ENCODE assay signal across 9 mouse cellular contexts in genomic region chr5:113855117-113855516, GRCm38 (mm10). TPM values are rescaled to one million over a fixed set of nuclear protein-coding genes. Genes with fewer than 3 reads are reported as not detected.
DNase-seq lines count a peak whose midpoint lies in the region; ATAC-seq and TF ChIP-seq lines count a peak whose summit lies in the region.
"Had no signal": no experiment of that assay in that cellular context is flagged by ENCODE, and none has a peak within 500 bp of the region (broad histone marks: within the 10 kb centered on the region; RNA-seq: fewer than 3 reads in every experiment).

No protein-coding gene starts in this region.

- H3K4me2 ChIP-seq in intestine, embryonic 14.5 days (ENCODE audit: low read length) = no peak overlapping the region
- no peak overlapping the region for H3K4me2 ChIP-seq in intestine, postnatal 0 days (replicated peaks; ENCODE audit: low read depth)
- peak overlapping the region; percentile 15; the same call in 1 of the 2 replicates for H3K4me2 ChIP-seq in forebrain, embryonic 13.5 days
- no peak overlapping the region for H3K4me2 ChIP-seq in hindbrain, embryonic 15.5 days
- H3K4me2 ChIP-seq in neural tube, embryonic 15.5 days = no peak overlapping the region
- H3K4me2 ChIP-seq: limb, embryonic 12.5 days had no signal

- no peak for ATAC-seq in intestine, embryonic 14.5 days (replicated peaks; ENCODE audit: low FRiP score, low TSS enrichment, low read depth)
- ATAC-seq in intestine, postnatal 0 days = no peak
- ATAC-seq in forebrain, embryonic 13.5 days = 0 out of 2 replicates have a peak, but pooled peaks have one; percentile 14
- no peak for ATAC-seq in hindbrain, embryonic 15.5 days (ENCODE audit: low FRiP score, low read depth)
- ATAC-seq in neural tube, embryonic 15.5 days (ENCODE audit: low FRiP score) = no peak

- H3K27me3 ChIP-seq in intestine, embryonic 14.5 days (replicated peaks; ENCODE audit: control insufficient read depth, insufficient read depth, low read length) = no peaks in the 10 kb centered on the region
- H3K27me3 ChIP-seq in intestine, postnatal 0 days (replicated peaks; ENCODE audit: control insufficient read depth, insufficient read depth, low read length) = no peaks in the 10 kb centered on the region
- no peaks in the 10 kb centered on the region for H3K27me3 ChIP-seq in forebrain, embryonic 13.5 days
- H3K27me3 ChIP-seq in hindbrain, embryonic 15.5 days = no peaks in the 10 kb centered on the region
- no peaks in the 10 kb centered on the region for H3K27me3 ChIP-seq in neural tube, embryonic 15.5 days (replicated peaks)
- H3K27me3 ChIP-seq: limb, embryonic 12.5 days had no signal

- TF ChIP-seq CTCF in intestine, postnatal 0 days (IDR thresholded peaks at IDR 0.05; ENCODE audit: low read depth) = no peak

- H3K27ac ChIP-seq in intestine, embryonic 14.5 days (ENCODE audit: low read depth) = 0 out of 2 replicates have a peak overlapping the region, but pooled peaks have one; percentile 1
- no peak overlapping the region; the same call in 1 of the 2 replicates for H3K27ac ChIP-seq in intestine, postnatal 0 days (ENCODE audit: low read depth, low read length)
- H3K27ac ChIP-seq in forebrain, embryonic 13.5 days = peak overlapping the region; percentile 89
- H3K27ac ChIP-seq in hindbrain, embryonic 15.5 days (replicated peaks) = peak overlapping the region; percentile 66
- peak overlapping the region; percentile 56; the same call in 1 of the 2 replicates for H3K27ac ChIP-seq in neural tube, embryonic 15.5 days (replicated peaks)
- H3K27ac ChIP-seq: limb, embryonic 12.5 days had no signal

- H3K4me3 ChIP-seq in intestine, embryonic 14.5 days (ENCODE audit: low read depth, low read length) = no peak overlapping the region
- H3K4me3 ChIP-seq in intestine, postnatal 0 days (ENCODE audit: low read depth, low read length) = no peak overlapping the region
- H3K4me3 ChIP-seq in forebrain, embryonic 13.5 days = no peak overlapping the region
- no peak overlapping the region for H3K4me3 ChIP-seq in hindbrain, embryonic 15.5 days
- H3K4me3 ChIP-seq in neural tube, embryonic 15.5 days (replicated peaks) = no peak overlapping the region
- H3K4me3 ChIP-seq: limb, embryonic 12.5 days had no signal

- DNase-seq in intestine, embryonic 14.5 days (ENCODE audit: low spot score) = no peak
- no peak for DNase-seq in right cerebral cortex, postnatal 10 days (ENCODE audit: low spot score in 2 of 2)
- no peak for DNase-seq in retina, embryonic 14.5 days (ENCODE audit: low spot score)
- no peak for DNase-seq in layer of hippocampus, adult 18-20 months (ENCODE audit: low spot score in 2 of 2)

- H3K36me3 ChIP-seq in intestine, embryonic 14.5 days (ENCODE audit: control insufficient read depth, insufficient read depth, low read length) = peaks cover 36% of the 10 kb centered on the region
- peaks cover 31% of the 10 kb centered on the region for H3K36me3 ChIP-seq in intestine, postnatal 0 days (ENCODE audit: control insufficient read depth, insufficient read depth)
- H3K36me3 ChIP-seq in forebrain, embryonic 13.5 days (ENCODE audit: poor library complexity, severe bottlenecking) = peaks cover 27% of the 10 kb centered on the region
- peaks cover 13% of the 10 kb centered on the region for H3K36me3 ChIP-seq in hindbrain, embryonic 15.5 days
- peaks cover 17% of the 10 kb centered on the region for H3K36me3 ChIP-seq in neural tube, embryonic 15.5 days

- no peak overlapping the region for H3K9ac ChIP-seq in intestine, embryonic 14.5 days (ENCODE audit: low read length)
- no peak overlapping the region for H3K9ac ChIP-seq in intestine, postnatal 0 days (ENCODE audit: low read depth, low read length)
- H3K9ac ChIP-seq in forebrain, embryonic 13.5 days = peak overlapping the region; percentile 48; the same call in 1 of the 2 replicates
- no peak overlapping the region for H3K9ac ChIP-seq in hindbrain, embryonic 15.5 days
- no peak overlapping the region for H3K9ac ChIP-seq in neural tube, embryonic 15.5 days (replicated peaks)

- H3K9me3 ChIP-seq in intestine, embryonic 14.5 days (ENCODE audit: control insufficient read depth, low read length) = no peaks in the 10 kb centered on the region
- no peaks in the 10 kb centered on the region for H3K9me3 ChIP-seq in intestine, postnatal 0 days (ENCODE audit: control insufficient read depth)
- H3K9me3 ChIP-seq in forebrain, embryonic 13.5 days (replicated peaks) = no peaks in the 10 kb centered on the region
- no peaks in the 10 kb centered on the region for H3K9me3 ChIP-seq in hindbrain, embryonic 15.5 days
- H3K9me3 ChIP-seq in neural tube, embryonic 15.5 days (replicated peaks) = no peaks in the 10 kb centered on the region
- H3K9me3 ChIP-seq: limb, embryonic 12.5 days had no signal

- peaks cover 13% of the 10 kb centered on the region for H3K4me1 ChIP-seq in intestine, embryonic 14.5 days (replicated peaks; ENCODE audit: control insufficient read depth, insufficient read depth, low read length)
- no peaks in the 10 kb centered on the region for H3K4me1 ChIP-seq in intestine, postnatal 0 days (replicated peaks; ENCODE audit: control insufficient read depth, insufficient read depth, low read length)
- peaks cover 62% of the 10 kb centered on the region for H3K4me1 ChIP-seq in forebrain, embryonic 13.5 days
- H3K4me1 ChIP-seq in hindbrain, embryonic 15.5 days (replicated peaks) = peaks cover 48% of the 10 kb centered on the region
- peaks cover 50% of the 10 kb centered on the region for H3K4me1 ChIP-seq in neural tube, embryonic 15.5 days

- WGBS in intestine, embryonic 14.5 days = 93% methylated on average over 10 of the region's 10 CpGs
- WGBS in intestine, postnatal 0 days = 89% methylated on average over 10 of the region's 10 CpGs
- WGBS in forebrain, embryonic 13.5 days = 85% methylated on average over 10 of the region's 10 CpGs
- WGBS in hindbrain, embryonic 15.5 days = 87% methylated on average over 10 of the region's 10 CpGs
- 88% methylated on average over 10 of the region's 10 CpGs for WGBS in neural tube, embryonic 15.5 days

RNA-seq across cellular contexts. Expression of gene Selplg, which starts 22.7 kb away (rescaled TPM):
- 4.0 and 4.7 TPM in 2 replicates for polyA plus RNA-seq in intestine, embryonic 14.5 days (2014; fragmentation: Nextera tagmentation; extraction: Ambion mirVana)
- 2.9 and 3.2 TPM in 2 replicates for polyA plus RNA-seq in intestine, postnatal 0 days (2015; fragmentation: Nextera tagmentation; extraction: Ambion mirVana)
- 0.40 and 0.62 TPM in 2 replicates for polyA plus RNA-seq in forebrain, embryonic 13.5 days (2015; fragmentation: Nextera tagmentation; extraction: Ambion mirVana)
- 2.1 and 3.0 TPM in 2 replicates for polyA plus RNA-seq in hindbrain, embryonic 15.5 days (2015; fragmentation: Nextera tagmentation; extraction: Ambion mirVana)
- polyA plus RNA-seq in neural tube, embryonic 15.5 days (2015; fragmentation: Nextera tagmentation; extraction: Ambion mirVana) = 2.3 and 27.7 TPM in 2 replicates
- total RNA-seq in layer of hippocampus, adult 18-20 months (2021) = 10 to 100 TPM; 34.7 to 38.4 TPM

RNA-seq across cellular contexts. Expression of gene Coro1c, which starts 53.4 kb away (rescaled TPM):
- polyA plus RNA-seq in intestine, embryonic 14.5 days (2014; fragmentation: Nextera tagmentation; extraction: Ambion mirVana) = 185 and 200 TPM in 2 replicates
- 116 and 127 TPM in 2 replicates for polyA plus RNA-seq in intestine, postnatal 0 days (2015; fragmentation: Nextera tagmentation; extraction: Ambion mirVana)
- polyA plus RNA-seq in forebrain, embryonic 13.5 days (2015; fragmentation: Nextera tagmentation; extraction: Ambion mirVana) = 235 and 246 TPM in 2 replicates
- 175 and 182 TPM in 2 replicates for polyA plus RNA-seq in hindbrain, embryonic 15.5 days (2015; fragmentation: Nextera tagmentation; extraction: Ambion mirVana)
- polyA plus RNA-seq in neural tube, embryonic 15.5 days (2015; fragmentation: Nextera tagmentation; extraction: Ambion mirVana) = 160 and 162 TPM in 2 replicates
- 10 to 100 TPM; 88.6 to 88.7 TPM for total RNA-seq in layer of hippocampus, adult 18-20 months (2021)

RNA-seq across cellular contexts. Expression of gene Tmem119, which starts 54.8 kb away (rescaled TPM):
- 41.9 and 46.1 TPM in 2 replicates for polyA plus RNA-seq in intestine, embryonic 14.5 days (2014; fragmentation: Nextera tagmentation; extraction: Ambion mirVana)
- 21.1 and 23.0 TPM in 2 replicates for polyA plus RNA-seq in intestine, postnatal 0 days (2015; fragmentation: Nextera tagmentation; extraction: Ambion mirVana)
- 3.4 and 4.4 TPM in 2 replicates for polyA plus RNA-seq in forebrain, embryonic 13.5 days (2015; fragmentation: Nextera tagmentation; extraction: Ambion mirVana)
- 6.5 and 6.6 TPM in 2 replicates for polyA plus RNA-seq in hindbrain, embryonic 15.5 days (2015; fragmentation: Nextera tagmentation; extraction: Ambion mirVana)
- 12.1 and 23.1 TPM in 2 replicates for polyA plus RNA-seq in neural tube, embryonic 15.5 days (2015; fragmentation: Nextera tagmentation; extraction: Ambion mirVana)
- total RNA-seq in layer of hippocampus, adult 18-20 months (2021) = 10 to 100 TPM; 25.9 to 29.0 TPM
